Comparison of ENCODE assay signal across 14 mouse cellular contexts in the genomic region with DNA sequence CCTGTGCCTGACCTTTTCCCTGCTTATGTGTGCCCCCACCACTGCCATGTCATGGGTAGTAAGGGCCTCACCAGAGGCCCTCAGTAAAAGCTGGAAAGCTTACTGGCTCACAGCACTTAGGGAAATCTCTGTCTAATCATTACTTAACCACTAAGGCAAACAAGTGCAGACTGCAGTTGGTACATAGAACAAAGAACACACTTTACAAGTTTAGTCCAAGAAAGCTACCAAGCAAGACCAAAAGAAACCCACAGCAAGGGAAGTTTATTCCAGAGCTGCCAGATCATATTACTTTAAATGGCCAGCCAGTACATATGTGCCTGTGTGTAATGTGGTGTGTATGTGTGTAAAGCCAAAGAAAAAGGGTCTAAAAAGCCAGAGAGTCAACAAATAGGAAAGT. TPM values are rescaled to one million over a fixed set of nuclear protein-coding genes. Genes with fewer than 3 reads are reported as not detected.
DNase-seq lines count a peak whose midpoint lies in the region; ATAC-seq and TF ChIP-seq lines count a peak whose summit lies in the region.
"Had no signal": no experiment of that assay in that cellular context is flagged by ENCODE, and none has a peak within 500 bp of the region (broad histone marks: within the 10 kb centered on the region; RNA-seq: fewer than 3 reads in every experiment).

No protein-coding gene starts in this region.

- H3K36me3 ChIP-seq in lung, embryonic 14.5 days (ENCODE audit: insufficient read depth): peaks cover 8% of the 10 kb centered on the region; the same call in 1 of the 2 replicates
- no peaks in the 10 kb centered on the region for H3K36me3 ChIP-seq in intestine, postnatal 0 days (ENCODE audit: control insufficient read depth, insufficient read depth)
- no peaks in the 10 kb centered on the region for H3K36me3 ChIP-seq in stomach, embryonic 15.5 days

- no peak overlapping the region for H3K4me3 ChIP-seq in lung, embryonic 14.5 days (ENCODE audit: low read depth, low read length)
- no peak overlapping the region for H3K4me3 ChIP-seq in intestine, postnatal 0 days (ENCODE audit: low read depth, low read length)
- no peak overlapping the region for H3K4me3 ChIP-seq in stomach, embryonic 15.5 days (replicated peaks)
- H3K4me3 ChIP-seq: forebrain, embryonic 13.5 days; myocyte had no signal

- peak overlapping the region; percentile 77 for H3K27ac ChIP-seq in lung, embryonic 14.5 days (ENCODE audit: low read depth)
- H3K27ac ChIP-seq in intestine, postnatal 0 days (ENCODE audit: low read depth, low read length): peak overlapping the region; percentile 54
- peak overlapping the region; percentile 80 for H3K27ac ChIP-seq in stomach, embryonic 15.5 days
- H3K27ac ChIP-seq: forebrain, embryonic 13.5 days had no signal

- H3K27me3 ChIP-seq in lung, embryonic 14.5 days (ENCODE audit: insufficient read depth, low read length): no peaks in the 10 kb centered on the region
- no peaks in the 10 kb centered on the region for H3K27me3 ChIP-seq in intestine, postnatal 0 days (replicated peaks; ENCODE audit: control insufficient read depth, insufficient read depth, low read length)
- no peaks in the 10 kb centered on the region for H3K27me3 ChIP-seq in stomach, embryonic 15.5 days (replicated peaks)
- H3K27me3 ChIP-seq: CH12.LX; forebrain, embryonic 13.5 days had no signal

- no peak overlapping the region for H3K4me2 ChIP-seq in lung, embryonic 14.5 days
- H3K4me2 ChIP-seq in intestine, postnatal 0 days (replicated peaks; ENCODE audit: low read depth): no peak overlapping the region
- no peak overlapping the region for H3K4me2 ChIP-seq in stomach, embryonic 15.5 days
- H3K4me2 ChIP-seq: forebrain, embryonic 13.5 days had no signal

- no peak for TF ChIP-seq CTCF in lung, embryonic 14.5 days (IDR thresholded peaks at IDR 0.05; ENCODE audit: low read depth)
- no peak for TF ChIP-seq CTCF in intestine, postnatal 0 days (IDR thresholded peaks at IDR 0.05; ENCODE audit: low read depth)

- H3K9me3 ChIP-seq in lung, embryonic 14.5 days (ENCODE audit: low read depth, low read length): no peaks in the 10 kb centered on the region
- no peaks in the 10 kb centered on the region for H3K9me3 ChIP-seq in intestine, postnatal 0 days (ENCODE audit: control insufficient read depth)
- no peaks in the 10 kb centered on the region for H3K9me3 ChIP-seq in stomach, embryonic 15.5 days
- H3K9me3 ChIP-seq: forebrain, embryonic 13.5 days had no signal

- no peak for DNase-seq in lung, embryonic 14.5 days
- no peak for DNase-seq in lung, postnatal 10 days
- peak; percentile 35 to 70 for DNase-seq in kidney, postnatal 25 days
- DNase-seq in thymus, postnatal 4 days: no peak
- no peak for DNase-seq in B cell, adult 2 months
- DNase-seq: cerebellum, postnatal 10 days; heart, postnatal 36 days had no signal

- H3K9ac ChIP-seq in lung, embryonic 14.5 days: no peak overlapping the region
- no peak overlapping the region for H3K9ac ChIP-seq in intestine, postnatal 0 days (ENCODE audit: low read depth, low read length)
- no peak overlapping the region for H3K9ac ChIP-seq in stomach, embryonic 15.5 days
- H3K9ac ChIP-seq: forebrain, embryonic 13.5 days had no signal

- ATAC-seq in lung, embryonic 14.5 days (ENCODE audit: insufficient read depth): no peak
- ATAC-seq in intestine, postnatal 0 days: peak; percentile 70
- ATAC-seq in stomach, embryonic 15.5 days (ENCODE audit: insufficient read depth, low FRiP score, low read depth): peak; percentile 76
- no peak for ATAC-seq in granulocyte monocyte progenitor cell, adult 5-6 weeks (replicated peaks; ENCODE audit: poor library complexity, severe bottlenecking)
- ATAC-seq: forebrain, embryonic 13.5 days; inflammation-experienced regulatory T-cells, adult 6 months had no signal

- H3K4me1 ChIP-seq in lung, embryonic 14.5 days (ENCODE audit: insufficient read depth): peaks cover 8% of the 10 kb centered on the region; the same call in 1 of the 2 replicates
- H3K4me1 ChIP-seq in intestine, postnatal 0 days (replicated peaks; ENCODE audit: control insufficient read depth, insufficient read depth, low read length): 0 out of 2 replicates have a peak, but pooled peaks cover 3% of the 10 kb centered on the region
- 0 out of 2 replicates have a peak, but pooled peaks cover 19% of the 10 kb centered on the region for H3K4me1 ChIP-seq in stomach, embryonic 15.5 days

RNA-seq across cellular contexts. Expression of gene Phactr4, which starts 6.3 kb away (rescaled TPM):
- 23.3 and 23.9 TPM in 2 replicates for polyA plus RNA-seq in lung, embryonic 14.5 days (2014; fragmentation: Nextera tagmentation; extraction: Ambion mirVana)
- 16.7 and 17.5 TPM in 2 replicates for polyA plus RNA-seq in intestine, postnatal 0 days (2015; fragmentation: Nextera tagmentation; extraction: Ambion mirVana)
- polyA plus RNA-seq in stomach, embryonic 15.5 days (2015; fragmentation: Nextera tagmentation; extraction: Ambion mirVana): 21.1 and 22.6 TPM in 2 replicates
- 29.2 and 36.8 TPM in 2 replicates for total RNA-seq in granulocyte monocyte progenitor cell, adult 5-6 weeks (2014; fragmentation: Nextera tagmentation)
- total RNA-seq in granulocyte monocyte progenitor cell, adult 5-6 weeks (2017): 4.2 and 8.1 TPM in 2 replicates

RNA-seq across cellular contexts. Expression of gene Med18, which starts 47.8 kb away (rescaled TPM):
- 20.0 and 20.1 TPM in 2 replicates for polyA plus RNA-seq in lung, embryonic 14.5 days (2014; fragmentation: Nextera tagmentation; extraction: Ambion mirVana)
- 8.8 and 9.5 TPM in 2 replicates for polyA plus RNA-seq in intestine, postnatal 0 days (2015; fragmentation: Nextera tagmentation; extraction: Ambion mirVana)
- 22.0 and 23.4 TPM in 2 replicates for polyA plus RNA-seq in stomach, embryonic 15.5 days (2015; fragmentation: Nextera tagmentation; extraction: Ambion mirVana)
- 9.2 and 16.1 TPM in 2 replicates for total RNA-seq in granulocyte monocyte progenitor cell, adult 5-6 weeks (2014; fragmentation: Nextera tagmentation)
- 9.9 and 16.2 TPM in 2 replicates for total RNA-seq in granulocyte monocyte progenitor cell, adult 5-6 weeks (2017)

Comparison
In these comparisons a context has a peak if more than half of its experiments do, and no peak if none do; other contexts are left out.
1. ATAC-seq: peak in intestine, postnatal 0 days (single experiment) and stomach, embryonic 15.5 days (single experiment); none in lung, embryonic 14.5 days (single experiment) and granulocyte monocyte progenitor cell, adult 5-6 weeks (single experiment).
2. DNase-seq: peak in kidney, postnatal 25 days (2 of 2); none in lung, embryonic 14.5 days (single experiment), lung, postnatal 10 days (single experiment), thymus, postnatal 4 days (single experiment) and B cell, adult 2 months (0 of 2).
3. Peak in every context shown above with its lines, with median percentiles within 50 percentile points of each other: H3K27ac ChIP-seq.